Mouse (Mus musculus): ENCODE results near the gene Ccdc144b. TPM values are rescaled to one million over a fixed set of nuclear protein-coding genes. Genes with fewer than 3 reads are reported as not detected.

The Ccdc144b gene
- total RNA-seq (2021): under 1 TPM; 0.12 to 0.17 TPM
- 0.02 and 0.03 TPM in 2 replicates for polyA plus RNA-seq (2012; rRNA removed)
- long read RNA-seq: 0 reads

- no peak for DNase-seq
Observed at GRCm38 (mm10) chr3:36053447-36053846, at the start of gene Ccdc144b. Gene Ccdc144b (minus strand): TSS chr3:36053547.

GRCm38 (mm10) chr3:36095371-36095770, 42.0 kb upstream of the Ccdc144b start:
- DNase-seq: peak; percentile 9

GRCm38 (mm10) chr3:36087591-36087990, 34.2 kb upstream of the Ccdc144b start:
- no peak for DNase-seq

- DNase-seq: no peak
Observed at GRCm38 (mm10) chr3:36085394-36085793, 32.0 kb upstream of the Ccdc144b start.

- no peak for DNase-seq
Observed at GRCm38 (mm10) chr3:36083381-36083780, 30.0 kb upstream of the Ccdc144b start.

- no peak for DNase-seq
Observed at GRCm38 (mm10) chr3:36082843-36083242, 29.5 kb upstream of the Ccdc144b start.

- no peak for DNase-seq
Observed at GRCm38 (mm10) chr3:36080741-36081140, 27.4 kb upstream of the Ccdc144b start.

- DNase-seq: no peak
Observed at GRCm38 (mm10) chr3:36079886-36080285, 26.5 kb upstream of the Ccdc144b start.

GRCm38 (mm10) chr3:36077386-36077785, 24.0 kb upstream of the Ccdc144b start:
- no peak for DNase-seq

- DNase-seq: no peak
Observed at GRCm38 (mm10) chr3:36075466-36075865, 22.1 kb upstream of the Ccdc144b start.

- DNase-seq: no peak
Observed at GRCm38 (mm10) chr3:36074231-36074630, 20.9 kb upstream of the Ccdc144b start.

GRCm38 (mm10) chr3:36071047-36071446, 17.7 kb upstream of the Ccdc144b start:
- no peak for DNase-seq

GRCm38 (mm10) chr3:36070436-36070835, 17.1 kb upstream of the Ccdc144b start:
- no peak for DNase-seq

GRCm38 (mm10) chr3:36067731-36068130, 14.4 kb upstream of the Ccdc144b start:
- no peak for DNase-seq

GRCm38 (mm10) chr3:36065843-36066651, 12.7 kb upstream of the Ccdc144b start, which contains the start of gene Acad9:
Gene Acad9 (plus strand): TSS chr3:36065979.
- peak; percentile 96 for DNase-seq

- no peak for DNase-seq
Observed at GRCm38 (mm10) chr3:36065166-36065565, 11.8 kb upstream of the Ccdc144b start.

GRCm38 (mm10) chr3:36064592-36065061, 11.3 kb upstream of the Ccdc144b start:
- no peak for DNase-seq

GRCm38 (mm10) chr3:36060096-36060850, 6.9 kb upstream of the Ccdc144b start:
- peak; percentile 69 for DNase-seq

GRCm38 (mm10) chr3:36049106-36049505, 4.2 kb downstream of the Ccdc144b start:
- DNase-seq: peak; percentile 10

GRCm38 (mm10) chr3:36045086-36045485, 8.3 kb downstream of the Ccdc144b start:
- DNase-seq: no peak

- DNase-seq: peak; percentile 13
Observed at GRCm38 (mm10) chr3:36044520-36044919, 8.8 kb downstream of the Ccdc144b start.

GRCm38 (mm10) chr3:36031740-36032510, 21.4 kb downstream of the Ccdc144b start:
- peak; percentile 6 for DNase-seq
